Mouse (Mus musculus) liver, postnatal 0 days (tissue): Measurements from ENCODE around the gene Ctbs. TPM values are rescaled to one million over a fixed set of nuclear protein-coding genes. Genes with fewer than 3 reads are reported as not detected.

ENCODE experiments used
- ATAC-seq: fragments of 200-750 bp; cut with Nextera tagmentation; 2 replicates; pipeline ENCODE4 v1.8.0; 2017; ENCODE audit warnings: mild to moderate bottlenecking, moderate library complexity
- DNase-seq: peaks from one replicate; pipeline ENCODE4 v3.0.0-alpha.2; 2016
- H3K27ac ChIP-seq: fragments of 300-500 bp; sonication (generic); 2 replicates; pipeline ENCODE4 v1.5.1; 2014; ENCODE audit warnings: antibody characterized with exemption, moderate library complexity, mild to moderate bottlenecking, low read depth
- H3K27me3 ChIP-seq: fragments of 300-500 bp; sonication (generic); 2 replicates; pipeline ENCODE4 v1.6.1; 2014; ENCODE audit warnings: low read length, control low read depth, mixed read lengths; ENCODE audit not compliant: insufficient read depth
- H3K36me3 ChIP-seq: fragments of 300-500 bp; sonication (generic); replicated peaks from 2 replicates; pipeline ENCODE4 v1.6.1; 2014; ENCODE audit warnings: mild to moderate bottlenecking, control low read depth, low read length, moderate library complexity, mixed read lengths; ENCODE audit not compliant: insufficient read depth
- H3K4me1 ChIP-seq: fragments of 300-500 bp; sonication (generic); 2 replicates; pipeline ENCODE4 v1.6.1; 2014; ENCODE audit warnings: antibody characterized with exemption, mild to moderate bottlenecking, control low read depth; ENCODE audit not compliant: insufficient read depth
- H3K4me2 ChIP-seq: fragments of 300-500 bp; sonication (generic); 2 replicates; pipeline ENCODE4 v1.6.1; 2014; ENCODE audit warnings: low read depth, mild to moderate bottlenecking, low read length, moderate library complexity, mixed read lengths
- H3K4me3 ChIP-seq: fragments of 300-500 bp; sonication (generic); 2 replicates; pipeline ENCODE4 v1.5.1; 2014; ENCODE audit warnings: low read depth, low read length
- H3K9ac ChIP-seq: fragments of 300-500 bp; sonication (generic); replicated peaks from 2 replicates; pipeline ENCODE4 v1.6.1; 2014; ENCODE audit warnings: mild to moderate bottlenecking, moderate library complexity
- H3K9me3 ChIP-seq: fragments of 300-500 bp; sonication (generic); 2 replicates; pipeline ENCODE4 v1.6.1; 2016; ENCODE audit warnings: mild to moderate bottlenecking, control low read depth, low read length, mixed read lengths
- CTCF ChIP-seq: sonication (generic); IDR thresholded peaks from 2 replicates; pipeline ENCODE4 v1.5.1; 2016; ENCODE audit warnings: antibody characterized with exemption, low read depth
- EP300 ChIP-seq: IDR thresholded peaks from 2 replicates; pipeline ENCODE4 v1.6.1; 2016; ENCODE audit warnings: antibody characterized with exemption, low read depth, mild to moderate bottlenecking
- WGBS: fragments of 180-500 bp; shearing (Covaris S2); extraction: QIAGEN DNeasy Blood & Tissue Kit; methylation state at CpG from one replicate; pipeline ENCODE4 v1.1.7; 2014; ENCODE audit not compliant: insufficient replicate concordance; 5-methylcytosine and 5-hydroxymethylcytosine counted together
- polyA plus RNA-seq: library from polyadenylated mRNA; unstranded; fragments of >200 nt; fragmentation: Nextera tagmentation; extraction: Ambion mirVana; gene quantifications from 2 replicates; pipeline ENCODE4 v1.2.1, GENCODE M21; 2015

The Ctbs gene
- polyA plus RNA-seq, 1 experiment from 2014 or later, result 9.9 TPM

- DNase-seq (no peak), ATAC-seq (no peak)
- Histone ChIP-seq H3K36me3 (no peaks in the 10 kb centered on the region), H3K9me3 (no peaks in the 10 kb centered on the region), H3K27me3 (no peaks in the 10 kb centered on the region), H3K27ac (no peak overlapping the region), H3K4me1 (peaks cover 42% of the 10 kb centered on the region), H3K9ac (no peak overlapping the region), H3K4me2 (peak overlapping the region; percentile 98), H3K4me3 (peak overlapping the region; percentile 96; the same call in 1 of the 2 replicates)
- WGBS, result 88% methylated on average over 16 of the region's 16 CpGs
- TF ChIP-seq CTCF (no peak), EP300 (no peak)
These were observed 42.4 kb upstream of the Ctbs start for GRCm38 (mm10) chr3:146407086-146407721.

GRCm38 (mm10) chr3:146410114-146410513 lies 39.5 kb upstream of the Ctbs start:
- TF ChIP-seq EP300 (no peak), CTCF (no peak)
- H3K27ac ChIP-seq, result 0 out of 2 replicates have a peak overlapping the region, but pooled peaks have one; percentile 18
- H3K36me3 ChIP-seq, result no peaks in the 10 kb centered on the region

GRCm38 (mm10) chr3:146412008-146412407 lies 37.6 kb upstream of the Ctbs start:
- Histone ChIP-seq H3K27ac (no peak overlapping the region), H3K9ac (no peak overlapping the region), H3K27me3 (no peaks in the 10 kb centered on the region), H3K36me3 (no peaks in the 10 kb centered on the region), H3K4me3 (no peak overlapping the region), H3K9me3 (no peaks in the 10 kb centered on the region), H3K4me2 (no peak overlapping the region), H3K4me1 (peaks cover 22% of the 10 kb centered on the region)
- 74% methylated on average over 2 of the region's 2 CpGs for WGBS
- ATAC-seq (no peak), DNase-seq (no peak)
- TF ChIP-seq CTCF (no peak), EP300 (no peak)

More at GRCm38 (mm10) chr3:146410114-146410513, 39.5 kb upstream of the Ctbs start:
- Histone ChIP-seq H3K4me3 (no peak overlapping the region), H3K4me1 (peaks cover 34% of the 10 kb centered on the region), H3K4me2 (0 out of 2 replicates have a peak overlapping the region, but pooled peaks have one; percentile 4), H3K27me3 (no peaks in the 10 kb centered on the region), H3K9ac (no peak overlapping the region; the same call in 1 of the 2 replicates), H3K9me3 (no peaks in the 10 kb centered on the region)
- peak; percentile 13; the same call in 1 of the 2 replicates for ATAC-seq
- 70% methylated on average over 7 of the region's 7 CpGs for WGBS
- DNase-seq, result no peak

- WGBS, result 91% methylated on average over 7 of the region's 7 CpGs
- ATAC-seq (no peak), DNase-seq (no peak)
- no peak overlapping the region for H3K4me3 ChIP-seq
- peaks cover 21% of the 10 kb centered on the region for H3K4me1 ChIP-seq
- no peak overlapping the region for H3K27ac ChIP-seq
- H3K9ac ChIP-seq, result no peak overlapping the region
- TF ChIP-seq EP300 (no peak), CTCF (no peak)
- peaks cover 1% of the 10 kb centered on the region; the same call in 1 of the 2 replicates for H3K36me3 ChIP-seq
- no peaks in the 10 kb centered on the region for H3K9me3 ChIP-seq
- H3K27me3 ChIP-seq, result no peaks in the 10 kb centered on the region
- no peak overlapping the region for H3K4me2 ChIP-seq
These were observed 37.1 kb upstream of the Ctbs start for GRCm38 (mm10) chr3:146412480-146412879.

- peaks cover 19% of the 10 kb centered on the region for H3K4me1 ChIP-seq
- TF ChIP-seq CTCF (no peak), EP300 (no peak)
- H3K9me3 ChIP-seq, result no peaks in the 10 kb centered on the region
- no peak overlapping the region for H3K4me3 ChIP-seq
- no peak overlapping the region for H3K9ac ChIP-seq
- ATAC-seq (no peak), DNase-seq (no peak)
- 93% methylated on average over 13 of the region's 13 CpGs for WGBS
- H3K27ac ChIP-seq, result no peak overlapping the region
- H3K36me3 ChIP-seq, result peaks cover 7% of the 10 kb centered on the region; the same call in 1 of the 2 replicates
- no peak overlapping the region for H3K4me2 ChIP-seq
- H3K27me3 ChIP-seq, result no peaks in the 10 kb centered on the region
These were observed 36.6 kb upstream of the Ctbs start for GRCm38 (mm10) chr3:146413016-146413415.

- no peak overlapping the region for H3K4me3 ChIP-seq
- H3K4me1 ChIP-seq, result peaks cover 16% of the 10 kb centered on the region
- H3K27ac ChIP-seq, result no peak overlapping the region
- no peak for DNase-seq
- H3K4me2 ChIP-seq, result no peak overlapping the region
- H3K36me3 ChIP-seq, result peaks cover 15% of the 10 kb centered on the region
- H3K9me3 ChIP-seq, result no peaks in the 10 kb centered on the region
- no peaks in the 10 kb centered on the region for H3K27me3 ChIP-seq
- no peak for ATAC-seq
- no peak overlapping the region for H3K9ac ChIP-seq
- WGBS, result 88% methylated on average over 4 of the region's 4 CpGs
- TF ChIP-seq EP300, result no peak
- no peak for TF ChIP-seq CTCF
These were observed 35.6 kb upstream of the Ctbs start for GRCm38 (mm10) chr3:146413992-146414391.
